Mouse (Mus musculus): Measurements from ENCODE around the gene Dnajb13.

Gene Dnajb13

DNA sequence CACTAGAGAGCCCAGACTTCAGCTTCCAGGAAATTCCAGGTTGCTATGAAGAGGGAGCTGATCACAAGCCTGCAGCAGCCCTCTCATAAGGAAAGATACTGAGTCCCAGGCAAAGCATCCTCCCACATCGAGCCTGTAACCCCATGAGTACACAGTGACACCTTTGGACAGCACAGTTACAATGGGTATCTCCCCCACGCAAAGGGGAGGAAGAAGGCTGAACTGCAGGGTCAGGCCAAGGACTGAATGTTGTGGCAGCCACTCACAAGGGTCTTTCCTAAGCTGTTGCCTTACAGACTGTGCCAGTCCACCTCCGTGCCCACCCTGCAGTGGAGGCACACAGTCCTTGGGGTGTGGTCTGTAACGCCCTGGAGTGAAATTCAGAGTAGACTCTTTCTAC is 8.3 kb downstream of the Dnajb13 start:
- DNase-seq: no peak

DNA sequence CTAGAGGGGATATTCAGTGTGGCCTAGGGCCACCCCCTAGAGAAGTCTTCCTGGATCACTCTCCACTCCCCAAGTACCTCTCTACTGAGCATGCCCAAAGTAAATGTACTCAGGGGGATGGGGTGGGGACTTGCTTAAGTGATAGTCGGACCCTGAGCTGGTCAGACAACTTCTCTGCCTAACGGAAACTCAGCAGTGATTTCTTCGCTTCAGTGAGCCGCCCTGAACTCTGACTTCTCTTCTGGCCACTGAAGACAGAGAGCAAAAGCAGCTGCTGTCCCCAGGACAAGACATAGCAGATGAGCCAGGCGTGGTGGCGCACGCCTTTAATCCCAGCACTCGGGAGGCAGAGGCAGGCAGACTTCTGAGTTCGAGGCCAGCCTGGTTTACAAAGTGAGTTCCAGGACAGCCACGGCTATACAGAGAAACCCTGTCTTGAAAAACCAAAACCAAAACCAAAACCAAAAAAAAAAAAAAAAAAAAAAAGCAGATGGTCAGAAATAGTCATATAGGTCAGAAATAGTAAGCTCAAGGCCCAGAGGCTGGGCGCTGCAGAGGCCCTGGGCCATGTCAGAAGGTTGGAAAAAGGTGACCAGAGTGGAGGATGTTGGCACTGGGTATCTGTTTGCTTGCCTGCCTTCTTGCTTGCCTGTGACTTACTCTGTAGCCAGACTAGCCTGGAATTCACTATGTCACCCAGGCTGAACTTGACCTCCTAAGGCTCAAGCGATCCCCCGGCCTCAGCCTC is 9.8 kb downstream of the Dnajb13 start:
- peak; percentile 35 to 54 for DNase-seq

DNA sequence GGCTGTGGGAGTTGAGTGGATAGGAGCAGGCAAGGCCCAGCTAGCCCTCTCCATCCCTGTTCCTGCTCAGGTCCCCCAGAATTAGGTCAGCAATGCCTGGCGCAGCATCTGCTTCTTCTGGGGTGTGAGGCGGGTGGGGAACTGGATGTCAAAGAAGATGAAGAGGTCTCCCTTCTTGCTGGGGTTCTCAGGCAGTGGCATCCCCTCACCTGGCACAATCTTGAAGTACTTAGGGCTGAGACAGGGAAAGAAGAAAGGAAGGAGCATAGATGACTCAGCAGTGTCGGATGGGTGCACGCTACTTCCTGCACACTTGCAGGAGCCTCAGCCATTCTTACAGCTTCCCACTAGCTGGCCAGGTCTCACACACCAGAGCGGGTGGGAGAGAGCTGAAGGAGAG is 11.7 kb downstream of the Dnajb13 start:
- DNase-seq: peak; percentile 42 to 52

DNA sequence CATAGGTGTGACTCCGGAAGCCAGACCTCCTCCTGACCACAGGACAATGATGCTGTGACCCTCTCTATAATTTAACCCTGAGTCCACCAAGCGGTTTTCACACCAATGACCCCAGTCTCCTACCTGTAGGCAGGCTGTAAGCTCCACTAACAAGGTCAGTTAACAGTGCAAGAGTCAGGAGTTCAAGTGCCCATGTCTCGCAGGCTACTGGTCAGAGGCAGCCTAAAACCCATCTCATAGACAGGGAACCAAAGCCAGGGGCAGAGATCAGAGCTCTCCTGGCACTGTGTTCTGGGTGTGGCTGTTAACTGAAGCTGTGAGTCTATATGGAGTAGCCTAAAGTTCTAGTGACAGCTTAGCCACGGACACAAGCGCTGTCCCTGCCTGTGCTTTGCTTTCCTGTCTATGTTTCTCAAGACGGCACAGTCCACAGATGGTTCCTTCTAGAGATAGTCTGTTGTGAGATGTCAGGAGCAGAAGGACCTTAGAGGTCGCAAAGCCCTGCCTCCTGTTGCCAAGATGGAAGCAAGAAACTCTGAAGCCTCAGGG is 12.3 kb downstream of the Dnajb13 start:
- peak; percentile 42 to 51 for DNase-seq

DNA sequence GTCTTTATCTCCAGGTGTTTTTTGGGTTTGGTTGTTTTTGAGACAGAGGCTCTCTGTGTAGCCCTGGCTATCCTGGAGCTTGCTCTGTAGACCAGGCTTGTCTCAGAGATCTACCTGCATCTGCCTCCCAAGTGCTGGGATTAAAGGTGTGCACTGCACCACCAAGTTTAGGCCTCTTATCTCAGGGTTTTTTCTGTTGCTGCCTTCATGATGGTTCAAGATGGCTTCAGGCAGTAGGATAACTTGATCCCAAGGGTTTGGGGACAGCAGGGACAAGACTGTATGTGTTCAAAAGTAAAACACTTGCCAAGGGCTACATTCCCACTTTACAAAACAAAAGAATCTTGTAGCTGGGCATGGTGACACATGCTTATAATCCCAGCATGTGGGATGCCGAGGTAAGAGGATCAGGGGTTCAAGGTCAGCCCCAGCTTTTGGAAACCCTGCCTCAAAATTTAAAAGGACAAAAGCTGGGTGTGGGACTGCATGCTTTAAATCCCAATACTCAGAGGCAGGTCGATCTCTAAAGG is 12.9 kb downstream of the Dnajb13 start:
- peak; percentile 21 to 34 for DNase-seq

DNA sequence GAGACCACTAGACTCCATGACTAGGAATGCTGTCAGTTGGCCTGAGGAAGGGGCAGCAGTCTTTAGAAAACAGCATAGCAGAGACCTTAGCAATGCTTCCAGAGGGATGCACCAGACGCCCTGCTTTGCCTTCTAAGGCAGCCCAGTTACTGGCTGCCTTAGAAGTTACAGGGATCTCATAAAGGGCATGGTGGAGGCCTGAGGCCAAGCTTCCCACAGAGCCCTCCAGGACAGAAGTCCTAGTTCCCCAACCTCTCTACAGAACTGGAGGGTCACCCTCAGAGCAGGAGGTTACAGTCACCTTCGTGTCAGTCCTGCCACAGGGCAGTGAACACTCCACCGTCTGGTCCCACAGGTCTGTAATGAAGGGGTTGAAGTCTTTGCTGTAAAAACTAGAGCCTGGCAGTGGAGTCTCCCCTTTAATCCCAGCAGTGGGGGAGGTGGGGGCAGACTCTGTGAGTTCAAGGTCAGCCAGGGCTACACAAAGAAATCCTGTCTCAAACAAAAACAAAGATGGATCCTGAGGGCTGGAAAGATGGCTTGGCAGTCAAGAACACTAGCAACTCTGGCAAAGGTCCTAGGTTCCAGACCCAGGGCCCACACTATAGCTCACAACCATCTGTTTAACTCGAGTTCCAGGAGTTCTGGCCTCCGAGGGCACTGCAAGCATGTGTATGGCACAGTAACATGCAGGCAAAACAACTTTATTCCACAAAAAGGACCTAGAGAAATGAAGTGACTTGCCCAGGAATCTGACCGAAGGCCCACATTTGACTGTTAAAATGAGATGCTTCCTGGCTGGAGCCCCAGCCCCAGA is 13.5 kb downstream of the Dnajb13 start:
- peak; percentile 38 to 42 for DNase-seq

DNA sequence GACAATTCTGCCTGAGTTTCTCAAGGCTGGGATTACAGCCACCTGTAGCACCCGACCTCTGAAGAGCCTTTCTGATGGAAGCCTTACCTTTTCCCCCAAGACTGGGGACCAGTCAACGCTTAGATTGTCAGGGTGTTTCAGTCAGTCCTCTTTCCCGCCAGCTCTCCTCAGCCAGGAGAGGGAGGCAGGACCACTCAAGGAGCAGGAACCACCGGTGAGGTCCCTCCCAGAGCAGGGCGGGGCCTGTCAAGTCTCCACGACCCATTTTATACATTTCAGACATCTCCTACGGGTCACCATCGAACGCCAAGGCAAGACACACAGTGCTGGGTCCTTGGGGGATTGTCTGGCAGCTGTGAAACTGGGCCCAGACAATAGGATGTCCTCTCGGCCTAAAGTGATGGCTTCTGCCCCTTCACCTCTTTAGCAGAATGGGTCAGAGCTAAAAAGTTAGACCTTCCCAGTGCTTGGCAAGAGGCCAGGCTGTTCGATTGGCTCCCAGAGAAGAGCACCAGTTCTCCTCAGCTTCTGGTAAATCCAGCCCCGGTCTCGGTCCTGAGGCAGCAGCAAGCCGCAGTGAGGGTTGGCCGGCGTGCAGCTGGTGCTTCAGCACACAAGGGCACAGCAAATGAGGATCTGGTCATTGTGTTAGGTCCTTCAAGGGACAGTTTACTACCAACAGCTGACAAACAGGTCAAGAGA is 14.3 kb downstream of the Dnajb13 start:
- DNase-seq: peak in 1 of 2 experiments; percentile 32

DNA sequence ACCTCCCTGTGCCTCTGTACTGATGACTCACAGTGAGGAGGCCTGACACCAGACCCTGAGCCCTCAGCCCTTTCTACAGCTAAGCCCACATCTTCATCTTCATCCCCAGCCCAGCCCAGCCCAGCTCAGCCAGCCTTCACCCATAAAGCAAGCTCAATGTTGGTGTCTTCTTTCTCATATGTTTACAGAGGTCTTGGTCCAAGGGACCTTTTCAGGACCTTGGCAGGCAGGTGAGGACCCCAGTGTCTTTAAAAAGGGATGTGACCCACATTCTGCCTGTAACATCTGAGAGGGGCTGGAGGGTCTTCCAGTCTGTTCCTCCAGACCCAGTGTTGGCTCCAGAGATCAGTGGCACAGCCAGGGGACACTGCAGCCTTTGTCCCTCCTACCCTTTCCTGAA is 15.3 kb downstream of the Dnajb13 start:
- no peak for DNase-seq

DNA sequence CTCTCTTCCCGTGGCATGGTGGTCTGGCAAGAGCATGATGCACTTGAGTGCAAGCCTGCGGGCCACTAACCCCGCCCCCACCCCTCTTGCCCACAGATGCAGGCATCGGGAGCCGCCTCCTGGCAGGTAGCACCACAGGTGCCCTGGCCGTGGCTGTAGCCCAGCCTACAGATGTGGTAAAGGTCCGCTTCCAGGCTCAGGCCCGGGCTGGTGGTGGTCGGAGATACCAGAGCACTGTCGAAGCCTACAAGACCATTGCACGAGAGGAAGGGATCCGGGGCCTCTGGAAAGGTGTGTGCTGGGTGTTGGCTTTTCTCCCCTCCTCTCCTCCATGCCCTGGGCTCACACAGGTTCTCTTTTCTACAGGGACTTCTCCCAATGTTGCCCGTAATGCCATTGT is 16.8 kb downstream of the Dnajb13 start:
- no peak for DNase-seq

DNA sequence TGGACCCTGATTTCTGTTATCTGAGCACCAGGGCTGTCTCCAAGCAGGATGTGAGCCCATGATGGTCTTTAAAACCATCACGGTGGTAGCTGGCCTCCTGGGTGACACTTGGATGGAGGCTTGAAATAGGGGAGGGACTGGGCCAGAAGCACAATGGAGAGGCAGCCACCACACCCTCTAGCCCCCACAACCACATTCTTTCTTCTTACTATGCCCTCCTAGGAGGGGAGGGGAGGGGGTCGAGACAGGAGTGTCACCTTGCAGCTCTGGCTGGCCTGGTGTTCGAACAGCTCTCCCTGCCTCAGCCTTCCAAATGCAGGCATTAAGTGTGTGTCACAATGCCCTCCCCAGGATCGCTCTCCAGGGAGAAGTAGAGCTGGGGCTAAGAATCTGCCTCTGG is 17.4 kb downstream of the Dnajb13 start:
- DNase-seq: no peak

DNA sequence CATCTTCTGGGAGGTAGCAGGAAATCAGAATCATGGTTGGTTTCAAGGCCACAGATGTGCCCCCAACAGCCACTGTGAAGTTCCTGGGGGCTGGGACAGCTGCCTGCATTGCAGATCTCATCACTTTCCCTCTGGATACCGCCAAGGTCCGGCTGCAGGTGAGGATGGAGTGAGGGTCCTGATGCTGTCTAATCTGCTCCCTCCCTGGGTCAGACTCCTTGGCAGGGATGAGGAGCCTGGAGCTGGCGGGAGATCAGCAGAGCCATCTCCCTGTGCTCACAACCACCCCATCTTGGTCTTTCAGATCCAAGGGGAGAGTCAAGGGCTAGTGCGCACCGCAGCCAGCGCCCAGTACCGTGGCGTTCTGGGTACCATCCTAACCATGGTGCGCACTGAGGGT is 18.0 kb downstream of the Dnajb13 start:
- DNase-seq: no peak

DNA sequence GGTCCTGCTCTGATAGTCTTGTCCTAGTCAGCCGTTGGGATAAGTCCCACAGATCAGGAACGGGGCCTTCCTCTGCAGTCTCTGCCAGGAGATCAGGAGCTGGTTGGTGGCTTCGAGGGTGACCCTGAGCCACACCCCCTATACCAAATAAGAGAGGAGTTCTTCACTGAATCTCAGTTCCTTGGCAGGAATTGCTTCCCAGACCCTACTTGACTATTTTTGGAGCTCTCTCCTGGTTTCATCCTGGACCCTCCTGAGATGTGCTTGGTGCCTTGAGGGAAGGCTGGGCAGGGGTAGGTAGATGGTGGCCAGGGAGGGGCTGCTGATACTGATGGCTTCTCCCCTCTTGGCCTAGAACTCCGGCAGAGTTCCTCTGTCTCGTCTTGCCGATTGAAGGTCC is 18.4 kb downstream of the Dnajb13 start:
- no peak for DNase-seq

DNA sequence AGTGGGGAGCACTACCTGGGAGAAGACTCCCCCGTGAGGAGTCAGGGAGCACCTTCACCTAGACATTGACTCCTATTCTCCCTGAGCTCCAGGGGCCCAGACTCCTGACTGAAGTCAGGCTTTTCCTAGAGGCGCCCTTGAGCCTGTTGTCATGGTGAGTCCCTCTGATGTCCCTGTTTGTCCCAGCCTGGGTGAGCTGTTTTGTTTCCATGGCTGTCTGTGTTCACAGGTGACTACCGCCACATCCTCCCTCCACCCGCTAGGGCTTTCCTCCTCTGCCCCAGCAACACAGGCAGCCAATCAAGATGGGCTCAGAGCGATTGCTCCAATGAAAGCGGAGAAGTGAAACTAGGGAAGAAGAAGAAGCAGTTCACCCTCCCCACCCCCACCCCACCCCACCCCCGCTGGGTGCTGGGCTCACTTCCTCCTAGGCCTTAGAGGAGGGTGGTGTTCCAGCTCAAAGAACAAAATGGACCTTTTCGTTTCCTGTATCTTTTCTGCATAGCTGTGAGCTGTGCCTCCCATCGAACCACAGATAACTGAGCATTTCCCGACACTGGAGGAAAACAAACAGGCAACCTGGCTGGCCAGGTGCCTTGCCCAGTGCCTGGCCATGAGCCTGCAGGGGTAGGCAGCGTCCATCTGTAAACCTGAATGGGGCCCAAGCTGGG is 19.0 kb downstream of the Dnajb13 start:
- peak; percentile 86 to 90 for DNase-seq

DNA sequence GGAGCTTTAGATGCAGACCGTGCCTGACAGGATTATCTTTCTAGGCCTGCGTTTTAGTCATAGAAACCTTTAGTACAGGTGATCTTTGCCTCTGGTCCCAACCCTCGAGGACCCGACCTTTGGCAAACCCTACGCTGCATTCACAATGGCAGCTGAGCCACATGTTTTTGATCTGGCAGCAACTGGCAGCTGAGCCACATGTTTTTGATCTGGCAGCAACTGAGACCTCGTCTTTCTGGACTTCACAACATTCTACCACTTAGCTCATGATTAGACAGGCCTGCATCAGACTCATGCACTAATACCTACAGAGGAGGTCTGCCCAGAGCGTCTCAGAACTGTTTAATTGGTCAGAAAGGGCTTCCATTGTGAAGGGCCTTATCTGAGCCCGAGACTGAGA is 19.7 kb downstream of the Dnajb13 start:
- DNase-seq: peak in 1 of 2 experiments; percentile 39

DNA sequence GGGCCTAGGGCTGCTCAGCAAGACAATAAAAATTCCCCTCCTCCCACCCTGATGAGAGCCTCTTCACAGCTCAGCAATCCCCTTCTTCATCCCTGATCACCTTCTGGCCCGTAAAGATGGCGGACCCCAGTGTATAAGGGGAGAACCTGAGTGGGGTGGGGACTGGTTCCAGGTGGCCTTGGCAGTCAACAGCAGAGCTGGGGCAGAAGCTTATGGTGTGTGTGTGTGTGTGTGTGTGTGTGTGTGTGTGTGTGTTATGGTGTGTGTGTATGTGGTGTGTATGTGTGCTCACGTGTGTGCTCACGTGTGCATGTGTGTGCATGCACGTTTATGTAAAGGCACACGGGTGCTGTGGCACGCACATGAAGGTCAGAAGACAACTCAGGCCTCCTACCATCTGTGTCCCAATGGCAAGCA is 20.3 kb downstream of the Dnajb13 start:
- peak; percentile 64 to 68 for DNase-seq

DNA sequence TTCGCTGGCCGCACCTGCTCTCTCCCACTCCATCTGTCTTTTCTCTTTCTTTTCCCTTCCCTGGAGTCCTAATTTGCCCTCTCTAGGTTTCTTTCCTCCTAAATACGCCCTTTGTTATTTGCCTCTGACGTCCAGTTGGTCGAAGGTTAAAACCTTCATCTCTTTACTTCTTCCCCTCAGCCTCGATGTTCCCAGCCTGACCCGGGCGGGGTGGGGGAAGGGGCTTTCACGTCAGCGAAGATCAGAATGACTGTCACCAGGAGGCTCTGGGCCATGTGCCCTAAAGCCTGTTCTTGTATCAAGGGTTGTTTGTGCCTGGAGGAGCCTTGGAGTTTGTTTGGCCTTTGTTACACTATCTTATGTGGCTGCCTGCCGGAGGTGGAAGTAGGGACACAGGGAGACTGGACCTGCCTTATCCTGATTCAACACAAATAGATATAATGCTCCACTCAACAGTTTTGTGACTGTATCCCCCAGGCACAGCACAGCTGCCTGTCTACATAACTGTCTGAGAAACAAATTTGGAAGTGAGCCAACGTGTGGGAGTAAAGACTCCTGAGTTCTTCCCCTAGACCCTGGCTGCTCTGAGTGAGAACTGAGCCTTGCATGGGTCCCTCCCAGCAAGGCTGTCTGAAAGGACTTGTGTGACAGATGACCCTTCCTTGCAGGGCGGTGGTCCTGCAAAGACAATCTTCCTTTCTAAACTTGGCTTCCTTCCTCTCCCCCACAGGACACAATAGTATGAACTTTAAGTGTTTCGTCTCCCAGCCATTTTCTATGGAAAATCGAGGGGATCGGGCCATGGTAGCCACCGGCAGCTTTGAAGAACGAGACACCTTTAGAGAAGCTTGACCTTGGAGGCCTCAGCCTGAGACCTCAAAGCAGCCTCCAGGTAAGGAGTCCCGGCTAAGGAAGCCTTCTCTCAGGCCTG is 21.0 kb downstream of the Dnajb13 start:
- DNase-seq: peak; percentile 76

DNA sequence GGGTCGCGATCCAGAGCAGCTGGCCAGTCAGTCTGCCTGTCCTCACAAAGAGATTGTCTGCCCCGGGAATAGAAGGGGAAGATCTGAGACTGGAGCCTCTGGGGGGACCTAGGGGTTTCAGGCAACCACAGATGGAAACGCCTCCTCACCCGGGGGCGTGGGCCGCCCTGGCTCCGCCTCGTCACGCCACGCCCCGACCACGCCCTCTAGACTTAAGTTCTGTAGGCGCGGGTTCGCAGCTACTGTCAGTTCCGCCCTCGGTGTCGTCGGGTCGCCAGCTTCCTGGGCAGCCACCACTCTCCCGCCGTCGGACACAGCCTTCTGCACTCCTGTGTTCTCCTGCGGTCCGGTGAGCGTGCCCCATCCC is 21.7 kb downstream of the Dnajb13 start, which contains the start of gene Ucp2:
TSS of gene Ucp2 (plus strand) at position 221 of the 367 bp plus-strand sequence.
- peak; percentile 99 for DNase-seq

DNA sequence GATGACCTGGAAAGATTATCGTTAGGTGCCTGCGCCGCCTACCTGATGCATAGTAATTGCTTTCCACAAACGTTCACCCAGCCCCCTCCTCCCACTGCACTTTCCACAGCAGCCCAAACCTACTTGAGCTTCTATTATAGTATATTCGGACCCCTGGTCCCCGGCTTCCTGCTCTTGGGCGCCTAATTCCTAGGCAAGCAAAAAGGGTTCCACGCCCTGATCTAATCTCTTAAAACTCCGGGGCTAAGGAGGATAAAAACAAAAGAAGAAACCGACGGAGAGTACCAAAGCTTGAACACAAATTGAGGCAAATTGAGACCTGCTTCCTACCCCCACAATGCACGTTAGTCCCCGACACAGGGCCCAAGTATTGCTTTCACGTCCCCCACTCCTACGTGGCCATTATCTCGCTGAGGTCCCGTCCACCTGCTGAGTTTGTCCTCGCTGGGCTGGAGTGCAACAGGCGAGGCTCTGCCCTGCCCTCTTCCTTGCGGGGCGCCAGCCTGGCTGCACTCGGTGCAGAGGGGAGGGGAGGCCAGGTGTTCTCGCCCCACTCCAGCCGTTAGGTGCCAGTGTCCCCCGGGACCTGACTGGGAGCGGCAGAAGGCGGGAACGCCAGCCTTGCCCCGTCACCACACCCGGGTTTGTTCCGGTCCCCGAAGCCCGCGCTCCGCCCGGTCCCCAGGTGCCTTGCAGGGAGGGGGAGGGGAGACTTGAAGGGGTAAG is 22.2 kb downstream of the Dnajb13 start:
- peak; percentile 34 to 36 for DNase-seq

DNA sequence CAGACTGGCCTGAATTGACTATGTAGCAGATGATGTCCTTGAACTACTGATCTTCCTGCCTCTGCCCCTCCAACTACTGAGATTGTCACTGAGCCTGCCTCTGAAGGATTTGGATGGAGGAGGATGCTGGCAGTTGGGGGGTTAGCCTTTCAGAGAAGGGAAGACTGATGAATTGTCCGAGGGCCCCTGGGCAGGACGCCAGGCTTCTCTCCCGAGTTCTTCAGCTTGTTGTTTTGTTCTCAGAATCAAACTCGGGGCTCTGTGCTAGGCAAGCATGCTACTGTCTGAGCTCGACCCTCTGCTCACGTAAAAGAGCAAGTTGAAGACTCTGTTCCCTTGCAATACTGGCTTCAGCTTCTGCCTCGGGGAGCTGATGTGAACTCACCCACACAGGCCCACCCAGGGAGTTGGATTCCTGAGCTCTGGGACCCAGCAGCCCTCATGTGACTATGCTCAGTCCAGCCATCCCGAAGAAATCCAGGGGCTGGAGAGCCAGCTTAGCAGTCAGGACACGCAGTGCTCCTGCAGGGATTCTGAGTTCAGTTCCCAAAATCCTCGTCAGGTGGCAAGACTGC is 26.2 kb downstream of the Dnajb13 start:
- DNase-seq: no peak

DNA sequence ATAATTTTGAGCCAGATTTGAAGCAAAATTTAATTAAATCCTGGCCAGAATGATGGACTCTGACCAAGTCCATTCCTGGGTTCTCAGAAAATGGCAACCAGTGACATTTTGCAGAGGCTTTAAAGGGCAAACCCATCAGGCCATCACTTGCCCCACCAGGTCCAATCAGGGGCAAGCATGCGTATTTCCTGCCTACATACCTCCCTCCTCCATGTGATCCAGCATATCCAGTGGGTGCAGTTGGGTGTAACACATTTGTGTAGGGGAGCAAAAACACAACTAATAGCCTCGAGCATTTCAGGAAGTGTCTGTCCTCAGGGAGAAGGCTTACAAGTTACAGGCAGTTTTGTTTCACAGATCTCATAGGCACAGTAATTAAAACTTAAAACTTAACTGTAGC is 27.5 kb downstream of the Dnajb13 start:
- DNase-seq: no peak
